Mouse (Mus musculus) right cerebral cortex, postnatal 14 days (tissue): ENCODE measurements around the gene Wasl.

Experiments used
- DNase-seq: peaks from one replicate; pipeline ENCODE4 v3.0.0; 2022

Wasl gene

DNA sequence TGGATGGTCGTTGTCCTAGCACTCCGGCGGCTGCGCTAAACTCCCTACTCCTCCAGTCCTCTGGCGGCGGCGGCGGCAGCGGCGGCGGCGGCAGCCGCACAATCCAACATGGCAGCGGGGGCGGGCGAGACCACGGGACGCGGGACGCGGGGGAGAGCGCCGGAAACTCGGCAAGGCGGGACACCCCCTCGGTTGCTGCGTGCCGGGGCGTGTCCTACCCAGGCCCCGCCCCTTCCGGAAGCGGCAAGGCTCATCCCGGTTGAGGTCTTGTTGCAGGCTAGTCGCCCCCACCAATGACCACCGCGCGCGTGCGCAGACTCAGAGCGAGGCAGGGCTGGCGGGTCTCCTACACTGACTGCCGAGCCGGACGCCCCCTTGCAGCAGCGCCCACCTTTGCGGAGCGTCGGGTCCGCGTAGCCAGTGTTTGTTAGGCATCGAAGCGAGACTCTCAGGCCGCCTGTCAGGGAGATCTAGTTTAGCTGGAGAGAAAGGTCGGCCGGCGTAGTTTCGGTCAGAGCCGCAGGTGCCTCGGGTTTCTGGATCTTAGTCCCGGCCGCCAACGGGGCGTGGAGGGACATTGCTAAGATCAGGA is at the start of gene Wasl:
Gene Wasl, minus strand, starts transcription at position 143 of the 592 bp plus-strand sequence.
- peak; percentile 98 for DNase-seq

DNA sequence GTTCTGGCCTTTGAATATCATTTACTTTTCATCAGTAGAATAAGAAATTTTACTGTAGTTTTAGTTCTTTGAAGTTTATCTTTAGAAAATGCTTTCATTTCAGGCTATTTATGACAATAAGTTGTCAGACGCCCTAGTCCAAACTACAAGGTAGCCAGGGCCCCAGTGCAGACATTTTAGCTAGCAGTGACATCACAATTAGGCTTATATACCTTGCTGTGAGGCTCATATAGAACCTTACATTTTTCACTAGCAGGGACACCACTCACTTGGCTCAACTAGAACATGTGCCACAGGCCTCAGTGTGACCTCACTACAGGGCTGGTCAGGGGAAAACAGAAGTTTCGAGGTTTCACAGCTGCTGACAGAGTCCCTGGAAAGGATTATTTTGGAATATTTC is 42.7 kb upstream of the Wasl start:
- DNase-seq: no peak

DNA sequence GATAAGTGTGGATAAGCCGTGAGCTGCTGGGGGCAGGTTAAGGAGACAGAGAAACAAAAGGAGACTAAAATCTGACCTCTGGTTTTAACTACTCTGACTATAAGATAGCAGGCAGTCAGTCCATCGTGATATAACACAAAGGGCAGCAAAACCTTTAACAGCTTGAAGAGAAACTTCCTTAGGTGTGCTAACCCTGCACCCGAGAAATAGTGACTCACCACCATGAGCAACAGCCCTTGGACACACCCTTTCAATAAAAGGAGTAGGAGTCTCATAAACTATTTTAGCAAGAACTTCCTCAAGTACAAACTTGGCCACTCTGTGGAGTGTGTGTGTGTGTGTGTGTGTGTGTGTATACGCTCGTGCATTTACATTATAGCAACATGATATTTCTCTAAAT is 42.3 kb upstream of the Wasl start:
- no peak for DNase-seq

DNA sequence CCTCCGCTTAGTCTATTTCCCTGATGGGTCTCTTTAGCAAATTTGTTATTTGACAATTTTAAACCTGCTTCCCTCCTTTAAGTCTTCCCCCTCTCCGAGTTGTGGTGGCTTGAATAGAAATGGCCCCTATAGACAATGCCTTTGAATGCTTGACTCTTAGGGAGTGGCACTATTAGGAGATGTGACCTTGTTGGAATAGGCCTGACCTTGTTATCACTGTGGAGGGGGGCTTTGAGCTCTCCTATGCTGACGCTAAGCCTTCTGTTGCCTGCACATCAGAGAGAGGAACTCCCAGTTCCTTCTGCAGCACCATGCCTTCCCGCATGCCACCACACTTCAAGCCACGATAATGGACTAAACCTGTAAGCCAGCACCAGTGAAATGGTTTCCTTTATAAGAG is 32.4 kb upstream of the Wasl start:
- no peak for DNase-seq

DNA sequence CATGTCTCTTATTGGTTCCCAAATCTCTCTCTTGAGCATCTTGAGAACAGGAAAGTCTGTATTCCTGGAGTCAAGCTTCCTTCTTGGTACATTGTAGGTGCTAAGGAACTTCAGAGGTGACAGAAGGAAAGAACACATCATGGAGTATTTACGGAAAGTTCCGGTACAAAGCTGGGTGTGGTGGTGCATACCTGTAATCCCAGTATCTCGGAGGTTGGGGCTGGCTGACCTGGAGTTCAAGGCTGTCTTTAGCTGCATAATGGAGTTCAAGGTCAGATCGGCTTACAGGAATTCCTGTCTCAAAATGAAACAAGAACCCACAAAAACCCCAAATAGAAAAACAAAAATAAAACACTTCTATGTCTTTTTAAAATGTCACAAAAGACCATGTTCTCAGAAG is 31.3 kb upstream of the Wasl start:
- no peak for DNase-seq

DNA sequence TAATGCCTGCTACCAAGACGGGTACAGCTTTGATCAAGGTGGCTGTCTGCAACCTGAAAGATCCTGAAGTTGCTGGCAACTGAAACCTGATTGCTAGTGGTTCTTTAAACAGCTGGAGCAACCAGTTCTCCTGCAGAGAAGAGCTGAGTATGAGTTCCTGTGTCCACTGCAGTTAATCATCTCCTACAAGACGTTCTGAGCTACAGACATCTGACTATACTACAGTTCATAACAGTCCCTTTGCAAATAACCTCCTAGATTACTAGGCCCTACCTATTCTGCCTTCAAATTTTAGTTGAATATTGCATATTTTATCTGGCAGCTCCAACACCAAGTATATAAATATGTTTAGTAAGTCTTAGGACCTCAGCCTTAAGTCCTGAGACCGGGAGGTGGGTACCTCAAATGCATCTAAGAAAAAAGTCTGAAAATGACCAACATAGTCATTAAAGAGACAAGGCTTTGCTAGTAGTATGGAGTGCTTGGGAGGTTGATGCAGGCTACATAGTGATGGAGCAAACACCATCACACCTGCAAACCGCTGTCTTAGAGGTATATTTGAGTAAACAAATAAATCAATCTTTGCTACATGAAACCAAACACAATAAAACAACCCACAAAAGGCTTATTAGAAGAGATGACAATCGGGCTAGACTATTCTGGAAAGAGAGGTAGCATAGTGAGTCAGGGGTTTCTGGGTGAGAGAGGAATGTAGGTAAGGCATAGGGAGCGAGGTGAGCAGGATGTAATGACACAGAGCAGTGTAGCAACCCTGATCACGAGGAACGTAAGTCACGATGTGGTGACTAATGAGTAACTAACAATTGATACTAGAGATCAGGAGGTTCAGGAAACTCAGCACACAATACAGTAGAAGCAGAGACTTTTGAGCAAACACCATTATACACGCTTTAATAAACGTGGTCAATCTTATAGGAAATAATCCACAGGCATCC is 29.9 kb upstream of the Wasl start:
- no peak for DNase-seq

DNA sequence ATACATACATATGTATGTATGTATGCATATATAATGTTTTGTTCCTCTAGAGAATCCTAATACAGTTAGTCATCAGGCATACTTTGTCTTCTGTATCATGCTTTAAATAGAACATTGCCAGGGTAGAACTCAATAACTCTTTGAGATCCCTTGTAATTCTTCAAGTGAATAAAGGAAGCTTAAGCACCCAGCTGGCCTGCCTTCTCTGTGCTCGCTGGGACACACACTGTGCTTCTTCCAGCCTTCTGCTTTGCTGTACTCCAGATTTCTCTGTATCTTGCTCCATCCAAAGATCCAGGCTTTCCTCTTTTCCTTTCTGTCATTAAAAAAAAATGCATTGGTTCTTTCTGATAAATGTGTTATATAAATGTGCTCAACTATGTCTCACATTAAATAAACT is 23.1 kb upstream of the Wasl start:
- DNase-seq: no peak

DNA sequence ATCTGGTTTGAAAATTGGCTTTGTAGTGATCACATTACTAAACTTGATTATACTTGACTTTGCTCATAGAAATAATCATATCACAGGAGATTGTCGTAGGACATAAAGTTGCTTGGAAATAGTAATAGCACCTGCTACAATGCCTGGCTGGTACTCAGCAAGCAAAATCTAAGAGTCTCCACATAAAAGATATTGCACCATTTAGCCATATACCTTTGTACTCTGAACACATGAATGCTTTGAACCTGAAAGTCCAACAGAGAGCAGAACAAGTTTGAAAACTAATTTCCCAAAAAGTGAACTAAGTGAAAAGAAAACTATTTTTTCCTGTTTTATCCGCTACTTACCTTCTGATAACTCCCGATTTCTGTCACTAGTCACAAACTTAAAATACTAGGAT is 18.3 kb upstream of the Wasl start:
- no peak for DNase-seq

DNA sequence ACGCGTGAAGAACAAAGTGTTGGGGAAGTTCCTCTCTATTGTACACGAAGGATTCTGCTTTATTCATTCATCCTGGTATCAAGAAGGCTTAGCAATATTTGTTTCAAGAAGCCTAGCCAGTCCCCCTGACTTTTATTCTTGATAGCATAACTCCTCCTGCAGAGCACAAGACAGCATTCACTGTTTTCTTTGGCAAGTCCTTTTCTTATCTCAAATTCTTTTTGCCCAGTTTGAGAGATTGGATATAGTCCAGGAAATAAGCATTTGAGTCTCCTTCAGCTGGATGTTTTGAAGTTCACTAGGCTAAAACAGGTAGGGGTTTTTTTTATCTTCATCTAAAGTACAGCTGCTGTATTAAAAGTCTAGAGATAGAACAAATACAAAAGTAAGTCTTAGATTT is 3.0 kb upstream of the Wasl start:
- DNase-seq: no peak

DNA sequence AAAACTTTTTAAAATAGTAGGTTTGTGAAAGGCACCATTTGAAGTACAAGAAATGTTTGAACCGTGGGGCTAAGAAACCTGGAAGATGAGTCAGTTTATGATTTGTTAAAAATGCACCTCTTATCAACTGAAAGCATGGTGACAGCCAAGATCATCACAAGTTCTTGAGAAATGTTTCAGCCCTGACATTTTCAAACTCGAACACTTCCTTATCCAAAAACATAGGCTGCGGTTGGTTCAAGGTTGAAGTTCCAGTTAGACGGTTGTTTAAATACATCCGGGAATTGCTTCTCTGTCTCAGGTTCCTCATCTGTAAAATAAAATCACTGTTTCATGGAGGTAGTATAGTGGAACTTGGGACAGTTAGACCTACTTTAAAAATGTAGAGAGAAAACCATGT is 1.4 kb upstream of the Wasl start:
- DNase-seq: no peak

DNA sequence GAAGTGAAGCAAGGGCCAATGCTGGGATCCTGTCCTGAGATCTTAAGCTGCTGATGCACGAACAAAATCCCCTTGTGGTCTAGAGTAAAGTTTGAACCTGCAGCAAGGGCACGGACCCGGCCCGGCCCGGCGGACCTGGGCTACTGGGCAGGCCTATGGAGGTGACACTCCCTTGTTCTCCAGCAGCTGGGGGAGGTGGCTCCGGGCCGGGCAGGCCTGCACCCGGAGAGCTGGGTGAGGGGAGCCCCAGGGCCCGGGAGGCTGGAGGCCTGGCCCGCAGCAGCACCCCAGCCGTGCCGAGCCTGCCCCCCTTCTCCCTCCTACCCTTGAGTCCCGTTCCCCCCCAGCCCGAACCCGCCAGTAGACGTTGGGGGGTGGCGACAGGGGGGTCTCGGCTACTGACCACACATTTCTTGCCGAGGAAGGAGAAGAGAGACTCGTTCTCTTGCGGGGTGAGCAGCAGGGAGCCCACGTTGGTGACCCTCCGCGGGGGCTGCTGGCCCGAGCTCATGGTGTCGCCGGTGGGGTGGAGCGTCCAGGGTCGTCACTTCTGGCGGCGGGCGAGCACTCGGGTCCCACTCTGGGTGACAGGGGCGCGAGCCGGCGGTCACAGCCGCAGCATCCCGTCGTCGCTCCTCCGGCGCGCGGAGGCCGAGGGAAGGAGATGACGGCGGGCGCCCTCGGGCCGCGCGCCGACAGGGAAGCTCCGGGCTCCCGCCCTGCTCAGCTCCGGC is 509 bp downstream of the Wasl start:
- peak; percentile 41 for DNase-seq

DNA sequence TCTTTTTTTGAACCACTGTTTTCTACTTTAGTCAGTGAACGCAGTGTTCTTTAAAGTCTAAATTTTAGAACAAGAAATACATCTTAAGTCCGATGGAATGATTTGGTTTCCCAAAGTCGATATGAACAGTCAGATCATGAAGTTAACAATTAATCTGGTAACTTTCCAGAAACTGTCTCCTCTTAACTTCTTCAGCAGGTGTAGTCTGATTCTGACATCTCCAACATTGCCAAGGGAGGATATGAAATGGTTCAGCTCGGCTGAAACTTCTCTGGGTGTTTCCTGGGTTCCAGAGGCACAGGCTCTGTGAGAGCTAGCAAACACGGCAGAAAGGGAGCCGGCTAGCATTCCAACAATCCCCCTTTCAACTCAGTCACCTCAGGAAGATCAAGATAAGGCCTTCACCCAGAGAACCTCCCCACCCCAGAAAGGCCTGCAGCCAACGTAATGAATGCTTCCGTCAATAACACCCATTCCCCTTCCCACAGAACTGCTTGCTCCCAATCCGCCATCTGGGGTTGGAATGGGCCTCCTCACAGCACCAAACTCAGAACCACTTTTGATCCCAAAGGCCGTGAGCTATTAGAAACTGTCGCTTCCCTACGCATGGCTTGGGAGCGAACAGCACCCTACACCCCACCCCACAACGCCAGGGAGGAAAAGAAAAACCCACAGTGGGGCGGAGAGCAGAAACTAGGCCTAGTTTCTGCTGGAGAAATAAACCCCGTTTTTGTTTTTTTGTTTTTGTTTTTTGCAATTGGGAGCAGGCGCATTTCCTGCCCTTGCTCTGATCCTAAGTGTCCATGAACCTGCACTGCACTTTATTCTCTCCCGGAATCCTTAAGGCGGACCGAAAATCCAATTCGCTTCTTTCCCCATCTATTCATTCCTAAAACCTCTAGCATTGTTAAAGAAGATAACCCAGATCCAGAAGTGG is 1.3 kb downstream of the Wasl start:
- peak; percentile 8 for DNase-seq

DNA sequence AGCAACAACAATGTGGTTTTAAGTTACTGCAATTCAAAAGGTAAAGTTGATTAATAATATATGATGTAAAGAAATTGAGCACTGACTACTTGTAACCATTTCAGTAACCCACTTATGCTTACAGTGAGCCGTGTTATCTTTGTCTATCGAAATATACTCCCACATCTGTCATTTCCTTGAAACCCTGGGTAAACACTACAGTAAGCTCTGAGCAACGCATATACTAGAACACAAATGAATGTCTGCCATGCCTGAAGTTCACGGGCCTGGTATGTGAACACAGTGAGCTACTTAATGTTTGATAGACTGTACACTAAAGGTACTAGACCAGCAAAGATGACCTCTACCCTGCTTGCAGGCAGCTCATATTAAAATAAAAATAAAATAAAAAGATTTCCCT is 2.3 kb downstream of the Wasl start:
- DNase-seq: no peak

DNA sequence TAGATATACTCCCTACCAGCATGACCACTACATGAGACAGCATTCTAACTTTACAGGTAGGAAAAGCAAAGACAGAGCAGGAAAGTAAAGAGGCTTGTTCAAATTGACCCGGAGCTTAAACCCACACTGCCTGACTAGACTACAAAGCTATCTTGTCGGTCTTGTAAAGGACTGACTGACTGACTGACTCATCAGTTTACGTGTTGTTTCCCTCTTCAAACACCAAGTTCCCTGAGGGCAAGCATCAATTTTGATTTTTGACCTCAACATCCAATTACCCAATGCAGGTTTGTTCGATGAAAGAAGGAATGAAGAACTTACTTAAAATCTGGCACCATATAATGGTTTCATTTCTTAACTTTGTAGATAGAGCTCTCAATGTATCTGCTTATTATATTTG is 2.9 kb downstream of the Wasl start:
- no peak for DNase-seq

DNA sequence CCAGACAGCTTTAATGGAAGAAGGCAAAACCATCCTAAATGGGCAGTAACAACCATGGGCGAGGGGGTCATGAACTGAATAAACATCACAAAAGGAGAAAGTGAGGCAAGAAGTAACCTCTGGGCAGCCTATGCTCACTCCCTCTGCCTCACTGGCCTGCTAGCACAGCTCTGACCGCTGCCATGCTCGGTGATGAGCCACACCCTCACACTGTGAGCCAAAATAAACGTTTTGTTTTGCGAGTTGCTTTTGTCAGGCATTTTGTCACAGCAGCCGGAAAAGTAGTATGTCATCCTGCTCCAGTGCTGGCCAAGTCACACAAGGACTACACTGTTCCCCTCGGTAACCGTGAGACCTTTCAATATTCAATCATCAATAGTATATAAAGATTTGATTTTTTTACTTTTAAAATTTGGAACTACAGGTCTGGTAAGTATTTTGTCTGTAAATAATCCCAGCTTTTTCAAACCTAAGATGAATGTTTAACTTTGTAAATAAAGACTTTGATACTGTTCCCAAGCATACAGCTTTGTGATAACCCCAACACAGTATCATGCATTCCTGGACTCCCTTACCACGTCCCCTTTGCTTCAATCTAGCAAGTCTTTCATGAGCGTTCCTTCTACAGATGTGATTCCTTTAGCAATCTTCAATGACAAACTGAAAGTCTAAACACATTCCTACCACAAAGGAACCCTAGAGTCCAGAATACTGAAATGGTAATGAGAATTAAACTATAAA is 7.0 kb downstream of the Wasl start:
- DNase-seq: no peak

DNA sequence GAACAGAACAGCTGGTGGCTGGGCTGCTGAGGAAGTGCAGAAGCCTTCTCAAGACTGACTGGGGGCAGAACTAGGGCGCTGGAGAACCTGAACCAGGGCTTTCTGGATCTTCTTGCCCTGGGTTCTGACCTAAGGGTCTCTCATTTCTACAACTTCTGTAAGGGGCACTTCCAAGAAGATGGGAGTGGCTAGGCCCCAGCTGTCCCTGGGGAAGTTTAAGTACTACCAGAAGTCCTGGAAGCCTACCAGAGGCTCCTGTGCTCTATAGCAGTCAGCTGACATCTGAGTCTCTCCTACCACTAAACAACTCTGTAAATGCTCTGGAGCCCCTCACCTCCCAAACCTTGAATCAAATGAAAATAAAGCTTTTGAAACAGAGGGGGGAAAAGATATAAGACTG is 8.7 kb downstream of the Wasl start:
- no peak for DNase-seq

DNA sequence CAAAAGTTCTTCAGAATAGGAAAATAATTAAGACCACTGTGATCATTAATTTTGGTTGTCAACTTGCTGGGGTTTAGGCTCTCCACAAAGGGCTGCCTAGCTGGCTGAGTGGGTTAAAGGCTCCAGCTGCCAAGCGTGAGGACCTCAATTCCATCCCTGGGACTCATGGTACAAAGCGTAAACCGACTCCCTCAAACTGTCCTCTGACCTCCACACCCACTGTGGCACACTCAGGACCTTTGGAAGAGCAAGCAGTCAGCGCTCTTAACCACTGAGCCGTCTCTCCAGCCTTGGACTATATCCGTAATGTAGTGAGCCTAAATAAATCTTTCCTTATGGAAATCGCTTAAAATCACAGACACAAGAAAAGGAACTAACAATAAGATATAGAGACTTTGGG is 13.3 kb downstream of the Wasl start:
- DNase-seq: no peak

DNA sequence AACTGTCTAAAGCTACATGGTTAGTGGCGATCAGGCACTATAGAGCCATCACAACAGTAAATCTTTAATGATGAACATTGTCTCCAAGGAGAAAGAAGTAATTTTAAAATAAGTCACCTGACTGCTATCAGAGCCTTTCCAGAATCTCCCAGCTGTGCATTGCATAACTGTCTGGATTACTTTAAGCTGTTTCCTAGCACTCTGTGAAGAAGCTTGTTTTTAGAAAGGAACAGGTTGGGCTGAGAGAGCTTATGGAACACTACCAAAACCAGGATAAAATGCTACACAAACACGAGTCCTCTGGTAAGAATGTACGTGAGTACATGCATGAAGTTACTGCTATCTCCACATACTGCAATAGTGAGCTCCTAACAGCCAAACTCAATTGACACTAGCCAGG is 14.1 kb downstream of the Wasl start:
- DNase-seq: no peak

DNA sequence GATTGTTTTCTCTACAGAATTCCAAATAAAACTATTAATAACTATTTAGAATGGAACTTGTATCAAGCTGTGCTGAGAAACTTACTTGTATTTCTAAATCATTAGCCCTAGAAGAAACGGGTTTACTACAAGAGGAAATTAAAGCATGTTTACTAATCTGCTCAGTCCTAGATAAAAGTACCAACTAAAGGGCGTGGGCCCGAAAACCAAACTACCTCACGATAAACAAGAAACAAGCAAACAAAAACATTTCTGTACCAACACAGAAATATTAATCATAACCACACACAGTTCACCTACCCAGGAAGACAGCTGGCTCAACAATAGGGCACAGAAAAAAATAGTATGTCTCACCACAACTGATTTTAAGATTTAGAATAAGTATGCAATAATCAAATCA is 16.4 kb downstream of the Wasl start:
- no peak for DNase-seq

DNA sequence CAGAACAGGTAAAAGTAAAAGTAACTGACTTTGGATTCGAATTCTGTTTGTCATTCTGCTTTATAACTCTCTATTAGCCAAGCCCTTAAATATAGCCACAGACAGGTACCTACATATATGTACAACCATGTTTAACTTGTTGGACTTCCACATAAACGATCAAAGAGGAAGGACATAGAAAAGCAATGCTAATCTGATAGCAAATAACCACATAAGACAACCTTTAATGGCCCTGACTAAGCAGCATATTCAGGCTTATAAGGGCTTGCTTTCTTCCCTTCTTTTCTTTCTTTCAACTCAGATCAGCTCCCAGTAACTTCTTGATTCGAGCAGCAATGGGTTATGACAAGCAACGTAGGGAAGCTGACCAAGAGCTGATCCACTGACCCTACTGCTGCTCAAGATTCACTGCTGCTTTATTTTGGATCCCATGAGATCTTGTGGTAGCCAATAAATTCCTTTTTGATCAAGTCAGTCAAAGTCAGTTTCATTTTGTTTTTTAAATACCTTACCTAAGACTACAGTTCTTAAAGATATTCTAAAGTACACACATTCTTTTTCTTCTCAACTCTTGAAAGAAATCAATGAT is 17.6 kb downstream of the Wasl start:
- DNase-seq: no peak

DNA sequence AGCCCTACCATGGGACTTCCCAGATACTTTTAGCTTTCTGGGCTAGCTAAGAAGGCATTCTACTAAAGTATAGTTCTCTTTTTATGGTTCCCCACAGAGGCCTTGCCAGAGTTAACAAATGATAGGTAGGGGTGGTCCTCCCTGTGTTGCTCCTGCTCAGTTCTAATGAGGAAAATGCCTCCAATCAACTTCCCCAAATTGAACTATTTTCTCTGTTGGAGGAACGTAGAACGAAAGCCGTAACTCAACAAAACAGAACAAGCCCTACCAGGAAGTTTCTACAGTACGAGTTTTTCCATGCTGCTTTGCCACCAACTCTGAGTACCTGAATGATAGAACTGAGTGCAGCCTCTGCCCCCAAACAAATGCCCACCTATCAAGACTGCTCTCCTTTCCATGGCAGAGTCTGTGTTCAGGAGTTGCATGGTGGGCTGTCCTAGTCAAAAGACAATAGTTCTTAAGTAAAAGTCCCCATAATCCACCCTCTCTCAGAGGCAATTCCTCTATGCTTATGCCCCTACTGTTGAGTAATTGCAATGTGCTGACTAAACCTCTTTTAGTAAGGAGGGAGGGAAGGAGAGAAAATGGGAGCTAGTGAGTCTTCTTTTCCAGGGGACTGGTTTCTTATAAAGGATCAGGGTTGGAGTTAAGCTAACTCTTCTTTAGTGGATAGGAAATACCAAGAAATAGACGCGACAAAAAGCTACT is 19.3 kb downstream of the Wasl start:
- DNase-seq: no peak
